Mouse (Mus musculus) adipocyte (in vitro differentiated cells): ENCODE data around the gene D430041D05Rik.

Experiments
- DNase-seq: peaks from one replicate; pipeline ENCODE4 v3.0.0-alpha.2; 2016; ENCODE audit warnings: low spot score

The D430041D05Rik gene

DNA sequence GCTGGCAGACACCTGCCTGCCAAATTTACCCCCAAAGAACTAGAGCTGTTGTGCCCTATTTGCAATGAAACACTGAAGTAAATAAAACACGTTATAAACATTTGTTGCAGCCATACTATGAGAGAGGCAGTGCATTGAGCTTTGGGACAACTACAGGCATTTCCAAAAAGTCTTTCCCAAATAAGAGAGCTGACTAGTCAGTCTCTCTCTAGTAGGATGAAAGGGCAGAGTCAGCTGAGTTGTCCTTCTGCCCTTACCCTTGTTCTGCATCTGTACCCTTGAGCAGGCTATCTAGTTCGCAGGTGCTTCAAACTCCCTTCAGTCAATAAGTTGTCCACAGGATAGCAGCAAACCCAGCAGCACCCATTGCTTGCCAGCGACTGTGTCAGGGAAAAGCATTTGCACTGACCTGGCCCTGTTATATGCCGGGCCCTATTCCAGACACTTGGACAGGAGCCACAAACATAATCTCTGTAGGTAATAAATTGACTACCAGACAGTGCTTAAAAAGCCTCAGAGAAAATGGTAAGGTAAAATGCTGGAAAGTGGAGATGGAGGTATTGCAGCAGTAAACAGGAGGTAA lies at the start of gene D430041D05Rik:
D430041D05Rik (minus strand) TSS at position 51 of the 583 bp plus-strand sequence.
- DNase-seq, result no peak

- DNase-seq, result no peak
Measured at GRCm38 (mm10) chr2:104460021-104460420, 49.2 kb upstream of the D430041D05Rik start.

GRCm38 (mm10) chr2:104458569-104459332 lies 47.9 kb upstream of the D430041D05Rik start:
- DNase-seq, result no peak

DNA sequence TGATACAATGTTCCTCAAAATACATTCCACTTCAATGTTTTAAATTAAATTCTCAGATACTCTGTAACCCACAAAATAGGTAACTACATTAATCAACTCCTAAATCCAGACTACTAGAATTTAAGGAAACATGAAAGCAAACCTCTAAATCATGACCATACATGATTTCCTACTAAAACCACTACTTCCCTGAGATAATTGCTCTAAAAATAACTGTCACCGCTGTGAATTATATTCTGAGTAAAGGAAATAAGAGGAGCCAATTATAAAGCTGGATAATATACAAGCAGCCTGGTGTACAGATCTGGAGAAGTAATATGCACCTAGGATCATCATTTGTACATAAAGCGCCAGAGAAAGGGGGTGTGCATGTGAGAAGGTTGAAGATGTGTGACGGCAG lies 46.3 kb upstream of the D430041D05Rik start:
- DNase-seq, result no peak

- no peak for DNase-seq
Measured at GRCm38 (mm10) chr2:104450685-104451084, 39.9 kb upstream of the D430041D05Rik start.

DNA sequence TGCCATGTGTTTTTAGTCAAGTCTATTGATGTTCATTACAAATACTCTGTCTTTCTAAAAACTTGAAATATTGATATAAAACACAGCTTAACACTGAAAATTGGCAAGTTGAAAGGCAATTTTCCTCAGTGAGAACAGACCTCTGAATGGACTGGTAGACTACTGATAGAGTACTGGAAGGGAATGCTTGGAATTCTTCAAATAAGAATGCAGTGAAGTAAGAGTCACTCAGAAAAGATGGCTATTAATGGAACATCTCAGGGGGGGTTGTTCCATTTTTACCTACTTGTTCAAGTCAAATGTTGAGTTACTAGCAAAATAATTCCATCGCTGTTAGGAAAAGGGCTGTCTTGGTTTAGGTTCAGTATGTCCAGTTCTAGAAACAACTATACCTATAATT lies 38.4 kb upstream of the D430041D05Rik start:
- DNase-seq, result no peak

DNA sequence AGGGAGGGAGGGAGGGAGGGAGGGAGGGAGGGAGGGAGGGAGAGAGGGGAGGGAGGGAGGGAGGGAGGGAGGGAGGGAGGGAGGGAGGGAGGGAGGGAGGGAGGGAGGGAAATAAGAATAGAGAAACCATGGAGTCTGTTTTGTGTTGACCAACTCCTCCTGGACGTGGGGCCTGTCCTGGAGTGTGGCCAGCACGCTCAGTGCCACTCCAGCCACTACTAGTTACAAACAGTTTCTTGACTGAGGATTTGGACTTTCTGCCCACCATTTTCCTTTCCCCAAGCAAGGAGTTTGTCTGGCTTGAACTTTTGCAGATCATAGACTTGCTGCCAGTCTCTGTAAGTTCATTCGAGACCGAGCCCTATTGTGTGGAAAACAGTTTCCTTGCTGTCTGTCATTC lies 37.4 kb upstream of the D430041D05Rik start:
- no peak for DNase-seq

GRCm38 (mm10) chr2:104446016-104446415 lies 35.2 kb upstream of the D430041D05Rik start:
- DNase-seq, result no peak

GRCm38 (mm10) chr2:104444776-104445175 lies 34.0 kb upstream of the D430041D05Rik start:
- peak; percentile 86 for DNase-seq

GRCm38 (mm10) chr2:104442341-104442740 lies 31.5 kb upstream of the D430041D05Rik start:
- no peak for DNase-seq

DNA sequence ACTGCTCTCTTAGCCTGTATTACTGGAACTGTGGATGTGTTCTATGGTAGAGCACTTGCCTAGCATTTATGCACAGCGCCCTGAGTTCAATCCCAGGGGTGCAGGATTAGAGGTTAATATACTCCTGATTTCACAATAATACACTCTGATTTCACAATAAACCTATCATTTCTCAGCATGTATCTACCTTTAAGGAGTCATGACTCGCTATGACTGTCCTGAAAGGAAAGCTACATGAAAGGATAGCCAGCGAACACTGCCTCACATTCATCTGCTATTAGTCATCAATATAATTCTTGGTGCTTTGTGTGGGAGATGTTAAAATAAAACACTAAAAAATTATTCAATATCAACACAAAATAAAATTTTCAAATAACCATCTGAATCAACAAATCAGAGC lies 25.4 kb upstream of the D430041D05Rik start:
- DNase-seq, result no peak

DNA sequence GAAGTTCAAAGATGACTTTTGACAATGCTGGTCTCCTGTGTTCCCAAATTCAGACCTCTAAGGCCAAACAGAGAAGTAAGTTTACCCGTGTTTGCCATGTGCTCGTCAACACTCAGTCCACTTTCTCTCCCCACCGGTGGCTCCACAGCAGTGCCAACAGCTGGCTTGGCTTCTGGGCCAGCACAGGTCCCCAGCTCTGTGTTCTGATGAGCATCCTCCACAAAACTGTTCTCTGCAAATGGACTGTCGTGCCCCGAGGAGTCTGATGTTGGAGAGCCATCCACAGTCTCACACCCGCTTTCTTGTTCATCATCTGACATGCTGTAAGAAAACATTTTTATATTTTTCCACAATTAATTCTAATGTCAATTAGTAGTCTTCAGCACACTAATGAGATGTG lies 20.3 kb upstream of the D430041D05Rik start:
- DNase-seq, result no peak

GRCm38 (mm10) chr2:104430566-104430965 lies 19.8 kb upstream of the D430041D05Rik start:
- DNase-seq, result no peak

GRCm38 (mm10) chr2:104426112-104426511 lies 15.3 kb upstream of the D430041D05Rik start:
- DNase-seq, result no peak

- peak; percentile 70 for DNase-seq
Measured at GRCm38 (mm10) chr2:104422230-104422629, 11.4 kb upstream of the D430041D05Rik start.

GRCm38 (mm10) chr2:104420805-104421204 lies 10.0 kb upstream of the D430041D05Rik start:
- DNase-seq, result no peak

- no peak for DNase-seq
Measured at GRCm38 (mm10) chr2:104419999-104420398, 9.2 kb upstream of the D430041D05Rik start.

DNA sequence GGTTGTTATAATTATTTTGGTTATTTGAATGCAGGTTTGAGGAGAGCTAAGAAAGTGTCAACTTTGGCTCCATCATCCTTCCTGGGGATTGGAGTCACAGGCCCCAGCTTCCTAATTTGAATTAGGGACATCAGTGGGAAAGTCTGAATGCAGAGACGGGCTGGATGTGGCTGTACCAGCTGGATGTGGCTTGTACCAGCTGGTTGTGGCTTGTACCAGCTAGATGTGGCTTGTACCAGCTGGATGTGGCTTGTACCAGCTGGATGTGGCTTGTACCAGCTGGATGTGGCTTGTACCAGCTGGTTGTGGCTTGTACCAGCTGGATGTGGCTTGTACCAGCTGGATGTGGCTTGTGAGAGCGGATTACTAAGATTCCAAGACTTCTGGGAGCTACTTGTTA lies 8.6 kb upstream of the D430041D05Rik start:
- no peak for DNase-seq

- no peak for DNase-seq
Measured at GRCm38 (mm10) chr2:104413011-104413410, 2.2 kb upstream of the D430041D05Rik start.

GRCm38 (mm10) chr2:104412496-104412895 lies 1.7 kb upstream of the D430041D05Rik start:
- DNase-seq, result no peak

DNA sequence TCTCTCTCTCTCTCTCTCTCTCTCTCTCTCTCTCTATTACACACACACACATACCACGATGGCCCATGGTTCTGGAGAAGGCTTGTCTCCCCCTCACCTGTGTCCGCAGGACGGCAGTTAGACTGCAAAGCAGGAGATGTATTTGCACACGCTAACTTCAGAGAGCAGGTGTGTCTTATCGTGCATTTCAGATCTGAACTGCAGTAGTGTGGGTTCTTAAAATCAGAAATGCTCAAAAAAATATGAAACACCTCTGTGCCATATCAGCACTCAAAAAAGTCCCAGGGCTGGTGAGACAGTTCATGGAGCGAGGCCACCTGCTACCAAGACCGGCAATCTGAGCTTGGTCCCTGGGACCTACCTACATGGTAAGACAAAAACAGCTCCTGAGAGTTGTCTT lies 993 bp upstream of the D430041D05Rik start:
- no peak for DNase-seq

DNA sequence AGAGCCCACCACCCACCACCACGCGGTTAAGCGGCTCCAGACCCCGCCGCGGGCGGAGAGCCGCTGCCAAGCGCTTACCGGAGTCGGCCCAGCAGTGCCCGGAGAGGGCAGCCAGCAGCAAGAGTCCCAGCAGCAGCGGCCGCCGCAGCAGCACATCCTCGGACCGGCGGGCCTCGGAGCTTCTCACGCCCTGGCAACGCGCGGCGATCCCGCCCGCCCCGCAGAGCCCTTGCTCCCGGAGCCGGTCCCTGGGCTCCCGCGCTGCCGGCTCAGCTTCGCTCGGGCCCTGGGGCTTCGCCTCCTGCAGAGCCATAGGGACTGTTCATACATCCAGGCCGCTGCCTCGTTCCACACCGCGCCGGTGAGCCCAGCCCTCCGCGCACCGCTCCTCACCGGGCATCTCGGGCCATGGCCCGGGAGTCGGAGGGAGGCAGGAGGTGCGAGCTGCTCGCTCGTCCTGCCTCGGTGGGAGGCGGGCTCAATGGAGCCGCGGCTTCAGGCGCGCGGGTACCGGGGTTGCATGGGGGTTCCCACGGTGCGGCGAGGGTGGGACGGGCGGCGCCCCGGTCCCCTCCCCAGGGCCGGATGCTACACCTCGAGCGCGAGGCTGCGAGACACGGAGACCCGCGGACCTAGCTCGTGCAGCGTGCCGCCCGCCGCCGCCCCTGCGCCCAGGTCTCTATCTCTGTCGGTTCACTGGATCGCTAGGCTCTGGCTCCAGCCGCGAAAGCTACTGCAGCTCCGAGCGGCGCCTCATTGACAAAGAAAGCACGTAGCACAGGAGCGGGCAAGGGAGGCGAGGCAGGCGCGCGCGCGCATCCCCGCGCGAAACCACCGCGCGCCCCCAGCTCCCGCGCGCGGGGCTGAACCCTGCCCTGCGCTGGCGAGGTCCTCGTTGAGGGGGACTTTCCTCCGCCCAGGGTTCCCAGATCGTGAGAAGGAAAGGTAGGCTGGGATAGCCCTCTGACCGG lies 677 bp downstream of the D430041D05Rik start:
- no peak for DNase-seq

- no peak for DNase-seq
Measured at GRCm38 (mm10) chr2:104408351-104408750, 2.5 kb downstream of the D430041D05Rik start.
